Mouse (Mus musculus) heart, embryonic 10.5 days (tissue): Measurements from ENCODE around the gene Zfp786. TPM values are rescaled to one million over a fixed set of nuclear protein-coding genes. Genes with fewer than 3 reads are reported as not detected.
"Not testable (repeated sequence)": the region's sequence is repeated elsewhere in the genome, so short reads cannot be mapped to it uniquely, and the experiment has no call there.

Experiments used
- DNase-seq: peaks from one replicate; pipeline ENCODE4 v3.0.0-alpha.2; 2017; ENCODE audit warnings: low spot score
- H3K27ac ChIP-seq: fragments of 300-500 bp; sonication (generic); 2 replicates; pipeline ENCODE4 v1.5.1; 2016; ENCODE audit warnings: mild to moderate bottlenecking
- H3K27me3 ChIP-seq: fragments of 300-500 bp; sonication (generic); 2 replicates; pipeline ENCODE4 v1.6.1; 2016; ENCODE audit warnings: mild to moderate bottlenecking; ENCODE audit not compliant: poor library complexity, insufficient read depth, severe bottlenecking
- H3K36me3 ChIP-seq: fragments of 300-500 bp; sonication (generic); 2 replicates; pipeline ENCODE4 v1.6.1; 2016; ENCODE audit warnings: mild to moderate bottlenecking, moderate library complexity
- H3K4me1 ChIP-seq: fragments of 300-500 bp; sonication (generic); 2 replicates; pipeline ENCODE4 v1.6.1; 2016; ENCODE audit warnings: mild to moderate bottlenecking
- H3K4me3 ChIP-seq: fragments of 300-500 bp; sonication (generic); 2 replicates; pipeline ENCODE4 v1.5.1; 2016; ENCODE audit warnings: mild to moderate bottlenecking, moderate library complexity
- H3K9me3 ChIP-seq: fragments of 300-500 bp; sonication (generic); 2 replicates; pipeline ENCODE4 v1.6.1; 2016; ENCODE audit warnings: mild to moderate bottlenecking, moderate library complexity
- WGBS: fragments of 180-500 bp; shearing (Covaris S2); methylation state at CpG from one replicate; pipeline ENCODE4 v1.1.7; 2016; 5-methylcytosine and 5-hydroxymethylcytosine counted together
- polyA plus RNA-seq: library from polyadenylated mRNA; unstranded; fragments of >200 nt; fragmentation: Nextera tagmentation; extraction: Ambion mirVana; gene quantifications from 2 replicates; pipeline ENCODE4 v1.2.1, GENCODE M21; 2016

Zfp786 gene
- 1.2 and 3.5 TPM in 2 replicates for polyA plus RNA-seq

- H3K4me3 ChIP-seq = peak within 1 kb of the TSS; percentile 87
- 2% methylated on average over 63 of the region's 64 CpGs for WGBS
Measured at GRCm38 (mm10) chr6:47830104-47831078, at the start of gene Zfp786. Gene Zfp786 (minus strand): TSS chr6:47830867.

DNA sequence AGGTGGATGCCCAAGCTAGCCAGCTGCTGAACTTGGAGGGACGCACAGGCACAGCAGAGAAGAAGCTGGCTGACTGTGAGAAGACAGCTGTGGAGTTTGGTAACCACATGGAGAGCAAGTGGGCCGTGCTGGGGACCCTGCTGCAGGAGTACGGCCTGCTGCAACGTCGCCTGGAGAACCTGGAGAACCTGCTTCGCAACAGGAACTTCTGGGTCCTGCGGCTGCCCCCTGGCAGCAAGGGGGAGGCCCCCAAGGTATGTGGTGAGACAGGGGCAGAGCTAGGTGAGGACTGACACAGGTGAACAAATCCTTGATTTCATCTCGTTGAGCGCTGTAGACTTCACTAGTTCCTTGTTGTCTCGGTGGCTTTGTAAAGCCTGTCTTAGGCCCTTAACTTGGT lies 49.5 kb upstream of the Zfp786 start:
- H3K9me3 ChIP-seq = no peaks in the 10 kb centered on the region
- DNase-seq = no peak
- peaks cover 22% of the 10 kb centered on the region for H3K4me1 ChIP-seq
- 91% methylated on average over 10 of the region's 10 CpGs for WGBS
- no peaks in the 10 kb centered on the region for H3K27me3 ChIP-seq
- no peak overlapping the region for H3K27ac ChIP-seq
- H3K36me3 ChIP-seq = peaks cover 49% of the 10 kb centered on the region
- H3K4me3 ChIP-seq = no peak overlapping the region

More at GRCm38 (mm10) chr6:47830104-47831078, at the start of gene Zfp786:
- no peaks in the 10 kb centered on the region for H3K9me3 ChIP-seq
- H3K27me3 ChIP-seq = no peaks in the 10 kb centered on the region
- no peaks in the 10 kb centered on the region for H3K36me3 ChIP-seq
- H3K4me1 ChIP-seq = peaks cover 5% of the 10 kb centered on the region
- H3K27ac ChIP-seq = peak within 1 kb of the TSS; percentile 93
- DNase-seq = peak; percentile 95

GRCm38 (mm10) chr6:47879049-47879716 lies 48.5 kb upstream of the Zfp786 start:
- DNase-seq = no peak
- peaks cover 40% of the 10 kb centered on the region for H3K36me3 ChIP-seq
- no peaks in the 10 kb centered on the region for H3K9me3 ChIP-seq
- WGBS = 65% methylated on average over 4 of the region's 4 CpGs
- no peak overlapping the region; the same call in 1 of the 2 replicates for H3K27ac ChIP-seq
- peak overlapping the region; percentile 96 for H3K4me3 ChIP-seq
- no peaks in the 10 kb centered on the region for H3K27me3 ChIP-seq
- H3K4me1 ChIP-seq = peaks cover 22% of the 10 kb centered on the region

GRCm38 (mm10) chr6:47878593-47878992 lies 47.9 kb upstream of the Zfp786 start:
- WGBS = 49% methylated on average over 3 of the region's 3 CpGs
- Histone ChIP-seq H3K4me1 (peaks cover 22% of the 10 kb centered on the region), H3K27me3 (no peaks in the 10 kb centered on the region), H3K27ac (peak overlapping the region; percentile 99), H3K9me3 (no peaks in the 10 kb centered on the region), H3K4me3 (peak overlapping the region; percentile 96), H3K36me3 (peaks cover 36% of the 10 kb centered on the region)
- DNase-seq = no peak

- Histone ChIP-seq H3K27ac (peak overlapping the region; percentile 99), H3K4me1 (peaks cover 22% of the 10 kb centered on the region), H3K4me3 (peak overlapping the region; percentile 96), H3K27me3 (no peaks in the 10 kb centered on the region), H3K9me3 (no peaks in the 10 kb centered on the region), H3K36me3 (peaks cover 31% of the 10 kb centered on the region)
- DNase-seq = peak; percentile 72
- WGBS = 2% methylated on average over 11 of the region's 11 CpGs
Measured at GRCm38 (mm10) chr6:47878133-47878514, 47.5 kb upstream of the Zfp786 start.

DNA sequence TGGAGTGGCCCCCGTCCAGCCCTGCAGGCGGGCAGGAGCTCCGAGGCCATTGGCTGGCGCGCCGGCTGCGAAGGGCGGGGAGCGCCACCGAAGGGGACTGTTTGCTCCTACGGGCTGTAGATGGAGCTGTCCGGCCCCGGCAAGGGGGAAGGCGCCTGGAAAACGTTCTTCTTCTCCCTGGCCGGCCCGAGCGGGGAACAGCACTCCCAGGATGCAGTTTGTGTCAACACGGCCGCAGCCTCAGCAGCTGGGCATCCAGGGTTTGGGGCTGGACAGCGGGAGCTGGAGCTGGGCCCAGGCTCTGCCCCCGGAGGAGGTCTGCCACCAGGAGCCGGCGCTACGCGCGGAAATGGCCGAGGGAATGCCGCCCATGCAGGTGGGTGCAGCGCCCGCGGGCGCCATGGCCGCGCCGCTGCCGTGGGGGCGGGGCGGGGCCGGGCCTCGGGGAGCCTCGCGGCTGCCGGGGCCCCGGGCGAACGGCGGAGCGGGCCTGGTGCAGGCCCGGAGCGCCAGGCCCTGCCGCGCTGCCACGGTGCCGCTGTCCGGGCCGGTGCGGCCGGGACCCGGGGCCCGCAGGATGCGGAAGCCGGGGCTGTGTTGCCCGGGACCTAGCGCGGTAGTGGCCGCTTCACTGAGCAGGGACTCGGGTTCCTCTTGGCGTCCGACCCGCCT lies 46.9 kb upstream of the Zfp786 start:
- Histone ChIP-seq H3K4me3 (peak overlapping the region; percentile 96), H3K36me3 (peaks cover 26% of the 10 kb centered on the region), H3K4me1 (peaks cover 22% of the 10 kb centered on the region), H3K27me3 (no peaks in the 10 kb centered on the region), H3K27ac (peak overlapping the region; percentile 99), H3K9me3 (no peaks in the 10 kb centered on the region)
- DNase-seq = peak; percentile 96
- WGBS = 1% methylated on average over 69 of the region's 71 CpGs

GRCm38 (mm10) chr6:47877058-47877457 lies 46.4 kb upstream of the Zfp786 start, which contains the start of gene Zfp282:
Gene Zfp282 (plus strand): TSS chr6:47877204.
- DNase-seq = no peak
- Histone ChIP-seq H3K9me3 (no peaks in the 10 kb centered on the region), H3K27me3 (no peaks in the 10 kb centered on the region), H3K36me3 (peaks cover 20% of the 10 kb centered on the region), H3K4me1 (peaks cover 22% of the 10 kb centered on the region), H3K27ac (peak within 1 kb of the TSS; percentile 99), H3K4me3 (peak within 1 kb of the TSS; percentile 96)
- WGBS = 5% methylated on average over 9 of the region's 9 CpGs

GRCm38 (mm10) chr6:47872266-47872665 lies 41.6 kb upstream of the Zfp786 start:
- Histone ChIP-seq H3K4me3 (no peak overlapping the region), H3K27ac (no peak overlapping the region), H3K36me3 (peaks cover 7% of the 10 kb centered on the region; the same call in 1 of the 2 replicates), H3K4me1 (no peaks in the 10 kb centered on the region), H3K27me3 (no peaks in the 10 kb centered on the region), H3K9me3 (no peaks in the 10 kb centered on the region)
- no peak for DNase-seq
- WGBS = 81% methylated on average over 5 of the region's 5 CpGs

GRCm38 (mm10) chr6:47857729-47858128 lies 27.1 kb upstream of the Zfp786 start:
- H3K4me3 ChIP-seq, H3K4me1 ChIP-seq, DNase-seq, H3K27ac ChIP-seq, H3K9me3 ChIP-seq, H3K27me3 ChIP-seq: not testable (repeated sequence)
- H3K36me3 ChIP-seq = peaks cover 20% of the 10 kb centered on the region
- 90% methylated on average over 3 of the region's 3 CpGs for WGBS

- DNase-seq = no peak
- Histone ChIP-seq H3K27me3 (no peaks in the 10 kb centered on the region), H3K36me3 (peaks cover 20% of the 10 kb centered on the region), H3K27ac (no peak overlapping the region), H3K9me3 (no peaks in the 10 kb centered on the region), H3K4me3 (no peak overlapping the region), H3K4me1 (no peaks in the 10 kb centered on the region)
- 92% methylated on average over 6 of the region's 6 CpGs for WGBS
Measured at GRCm38 (mm10) chr6:47857241-47857640, 26.6 kb upstream of the Zfp786 start.

- no peaks in the 10 kb centered on the region for H3K27me3 ChIP-seq
- H3K4me1 ChIP-seq = no peaks in the 10 kb centered on the region
- no peaks in the 10 kb centered on the region for H3K36me3 ChIP-seq
Measured at GRCm38 (mm10) chr6:47845779-47846178, 15.1 kb upstream of the Zfp786 start.

GRCm38 (mm10) chr6:47842337-47842736 lies 11.7 kb upstream of the Zfp786 start:
- Histone ChIP-seq H3K4me1 (peaks cover 3% of the 10 kb centered on the region; the same call in 1 of the 2 replicates), H3K27ac (no peak overlapping the region), H3K36me3 (no peaks in the 10 kb centered on the region), H3K9me3 (no peaks in the 10 kb centered on the region), H3K4me3 (no peak overlapping the region), H3K27me3 (no peaks in the 10 kb centered on the region)
- DNase-seq = no peak
- WGBS = 66% methylated on average over 1 of the region's 1 CpGs

More at GRCm38 (mm10) chr6:47845779-47846178, 15.1 kb upstream of the Zfp786 start:
- DNase-seq = no peak
- Histone ChIP-seq H3K27ac (no peak overlapping the region), H3K9me3 (no peaks in the 10 kb centered on the region), H3K4me3 (no peak overlapping the region)
